Mouse (Mus musculus) G1E-ER4 (cell line): ENCODE results near the gene Ntng2. TPM values are rescaled to one million over a fixed set of nuclear protein-coding genes. Genes with fewer than 3 reads are reported as not detected.

Experiments
- GATA1 ChIP-seq: IDR thresholded peaks from one replicate; pipeline ENCODE4 v1.8.0; 2012; ENCODE audit warnings: low read length, inconsistent platforms
- polyA plus RNA-seq: library from polyadenylated mRNA; stranded (reverse); fragments of >175 nt; gene quantifications from 2 replicates; pipeline ENCODE4 v1.2.3, GENCODE M21; 2012

Ntng2 gene
- not detected in 2 replicates for polyA plus RNA-seq

DNA sequence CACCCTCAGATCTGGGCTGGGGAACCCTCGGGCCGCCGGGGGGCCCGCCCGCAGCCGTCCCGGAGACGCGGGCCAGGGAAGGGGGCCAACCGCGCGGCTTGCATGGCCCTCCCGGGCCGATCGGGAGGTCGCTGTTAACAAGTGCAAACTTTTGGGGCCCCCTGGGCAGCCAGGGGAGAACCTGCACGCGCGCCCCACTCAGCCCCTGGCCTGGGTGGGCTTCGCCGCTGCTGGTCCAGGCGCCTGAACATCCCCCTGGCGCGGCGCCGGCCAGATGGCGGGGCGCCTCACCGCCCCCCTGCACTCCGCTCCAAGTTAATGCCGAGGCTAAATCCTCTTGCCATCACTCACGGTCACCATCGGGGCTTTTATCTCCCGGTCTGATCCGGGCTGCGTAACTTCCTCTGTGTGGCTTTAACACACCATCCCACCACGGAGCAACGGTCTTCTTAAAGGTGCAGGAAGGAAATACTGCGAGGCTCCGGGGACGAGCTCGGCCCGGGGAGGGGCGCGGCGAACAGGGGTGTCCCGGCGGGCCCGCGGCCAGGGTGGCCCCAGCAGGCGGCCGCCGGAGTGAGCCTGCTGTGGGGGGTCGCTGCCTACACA, at the start of gene Ntng2:
Gene Ntng2, minus strand, starts transcription at position 407 of the 606 bp plus-strand sequence.
- no peak for TF ChIP-seq GATA1

DNA sequence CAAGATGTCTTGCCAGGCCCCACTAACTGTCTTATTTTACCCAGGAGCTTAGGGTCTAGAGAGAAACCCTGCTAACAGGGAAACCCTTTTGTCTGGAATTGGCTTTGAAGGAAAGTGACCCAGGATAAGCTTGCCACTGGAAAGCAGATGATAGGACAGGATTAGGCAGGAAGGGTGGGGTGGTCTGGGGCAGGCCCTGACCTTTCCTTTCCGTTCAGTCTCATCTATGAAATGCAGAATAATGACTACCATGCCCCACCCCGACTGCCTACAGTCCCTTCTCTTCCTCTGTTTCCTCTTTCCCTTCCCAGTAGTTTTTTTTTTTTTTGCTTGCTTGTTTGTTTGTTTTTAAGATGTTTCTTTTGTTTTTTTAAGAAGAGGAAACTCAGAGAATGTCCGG, 42.8 kb upstream of the Ntng2 start:
- no peak for TF ChIP-seq GATA1

DNA sequence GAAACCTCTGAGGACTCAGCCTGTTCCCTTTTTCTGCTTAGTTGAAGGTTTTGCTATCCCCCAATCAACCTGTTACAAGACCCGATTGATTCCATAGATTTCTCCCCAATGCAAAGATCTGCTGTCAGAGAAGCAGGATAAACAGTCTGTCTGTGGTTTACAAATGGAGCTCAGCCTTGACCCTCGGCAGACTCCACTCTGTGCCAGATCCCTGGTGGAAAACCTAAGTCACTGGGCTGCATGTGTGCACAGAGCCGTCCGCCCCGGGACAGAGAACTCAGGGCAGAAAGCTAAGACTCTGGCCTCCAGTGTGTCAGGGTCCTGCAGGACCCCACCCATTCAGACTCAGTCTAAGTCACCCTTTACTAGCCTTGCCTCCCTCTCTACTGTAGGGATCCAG, 34.8 kb upstream of the Ntng2 start:
- no peak for TF ChIP-seq GATA1

DNA sequence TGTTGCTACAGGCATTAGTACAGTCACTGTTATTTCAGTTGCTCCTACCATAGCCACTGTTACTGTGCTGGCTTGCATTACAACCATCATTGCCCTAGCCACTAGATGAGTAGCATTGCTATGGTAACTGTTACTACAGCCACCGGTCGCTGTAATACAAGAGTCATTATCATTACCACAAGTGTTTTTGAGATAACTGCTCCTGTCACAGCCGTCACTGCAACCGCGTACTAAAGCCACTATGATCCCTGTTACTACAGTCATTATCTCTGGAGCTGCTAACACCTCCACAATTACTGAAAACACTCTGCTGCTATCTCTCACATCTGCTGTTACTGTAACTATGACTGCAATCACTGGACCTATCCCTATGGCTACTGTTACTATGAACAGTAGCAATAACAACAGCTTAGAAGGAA, 24.9 kb upstream of the Ntng2 start:
- TF ChIP-seq GATA1 = no peak

DNA sequence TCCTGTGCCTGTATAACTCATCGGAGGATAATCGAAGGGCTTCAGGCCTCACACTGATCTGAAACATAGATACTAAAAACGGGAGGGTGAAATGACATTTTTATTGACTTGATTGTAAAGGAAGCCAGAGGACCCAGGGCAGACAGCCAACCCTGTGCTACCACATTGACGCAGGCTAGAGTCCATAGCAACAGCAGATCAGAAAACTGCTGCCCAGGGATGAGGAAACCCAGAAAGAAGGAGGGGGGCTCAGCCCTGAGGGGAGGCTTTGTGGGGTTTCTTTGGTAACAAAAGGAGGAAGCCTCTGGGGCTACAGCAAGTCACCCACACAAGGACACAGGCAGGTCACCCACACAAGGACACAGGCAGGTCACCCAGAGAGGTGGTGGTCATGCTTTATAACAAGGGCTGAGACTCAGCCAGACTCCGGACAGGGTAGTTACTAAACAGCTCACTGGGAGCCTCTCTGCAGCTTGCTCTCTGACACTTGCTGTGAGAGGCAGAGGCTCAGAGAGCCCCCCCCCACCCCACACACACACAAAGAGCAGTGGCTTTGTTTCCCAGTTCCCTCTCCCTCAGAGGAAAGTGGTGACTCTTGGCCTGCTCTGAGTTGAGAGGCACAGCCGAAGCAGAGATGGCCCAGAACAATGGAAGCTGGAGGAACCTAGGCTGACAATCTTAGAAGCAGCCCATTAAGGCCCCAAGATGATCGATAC, 19.2 kb upstream of the Ntng2 start:
- TF ChIP-seq GATA1 = no peak

DNA sequence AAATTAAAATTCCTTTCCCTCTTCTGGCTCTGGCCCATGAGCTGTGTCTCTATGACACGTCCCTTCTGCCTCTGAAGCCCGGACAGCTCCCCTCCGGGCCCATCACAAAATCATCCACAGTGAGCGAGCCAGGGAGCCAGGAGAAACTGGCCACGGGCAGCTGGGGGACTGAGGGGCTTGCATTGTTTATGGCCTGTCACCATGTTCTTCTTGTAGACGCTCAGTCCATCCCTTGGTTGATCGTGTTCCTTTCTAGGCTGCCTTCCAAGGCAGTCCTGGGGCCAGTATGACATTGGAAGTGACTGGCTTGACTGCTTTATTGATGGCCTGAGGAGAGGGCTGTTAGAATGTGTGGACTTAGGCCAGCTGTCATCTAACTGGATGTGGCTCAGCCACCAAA, 18.3 kb upstream of the Ntng2 start:
- no peak for TF ChIP-seq GATA1

DNA sequence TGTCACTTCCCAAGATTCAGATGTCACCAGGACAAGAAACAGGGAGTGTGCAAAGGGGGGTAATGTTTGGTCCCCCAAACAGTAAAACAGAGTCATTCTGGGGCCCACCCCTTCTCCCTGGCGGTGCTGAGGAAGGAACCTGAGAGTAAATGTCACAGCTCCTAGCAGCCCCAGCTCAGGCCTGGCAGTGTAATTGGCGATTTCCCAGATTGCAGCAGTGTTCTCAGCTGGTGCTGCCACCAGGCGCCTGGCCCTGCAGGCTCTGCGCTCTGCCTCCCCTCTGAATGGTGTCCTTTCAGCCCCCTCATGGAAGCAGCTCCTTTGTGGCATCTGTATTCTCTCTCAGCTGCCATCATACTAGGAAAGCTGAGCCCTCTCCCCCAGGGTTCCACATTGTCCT, 14.0 kb upstream of the Ntng2 start:
- no peak for TF ChIP-seq GATA1

DNA sequence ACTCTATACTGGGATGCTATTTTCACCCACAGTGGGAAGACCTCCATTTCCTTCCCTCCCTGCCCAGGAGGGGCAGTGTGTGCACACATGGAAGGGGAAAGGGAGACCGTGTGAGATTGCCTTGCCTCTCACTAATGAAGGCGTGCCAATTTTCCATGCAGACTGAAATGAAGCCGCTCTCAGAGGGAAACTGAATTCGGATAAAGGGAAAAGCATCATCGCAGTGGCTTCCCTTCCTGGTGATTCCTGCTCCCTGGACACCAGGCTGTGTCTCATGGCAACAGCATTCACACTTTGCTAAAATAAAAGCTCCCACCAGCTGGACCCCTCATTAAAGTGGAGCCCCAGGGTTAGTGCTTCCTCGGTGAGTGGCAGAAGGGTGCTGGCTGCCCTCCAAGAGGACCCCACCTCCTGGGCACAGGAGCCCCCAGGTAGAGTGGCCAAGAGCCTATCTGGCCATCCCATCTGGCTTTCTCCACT, 9.7 kb upstream of the Ntng2 start:
- TF ChIP-seq GATA1 = no peak

DNA sequence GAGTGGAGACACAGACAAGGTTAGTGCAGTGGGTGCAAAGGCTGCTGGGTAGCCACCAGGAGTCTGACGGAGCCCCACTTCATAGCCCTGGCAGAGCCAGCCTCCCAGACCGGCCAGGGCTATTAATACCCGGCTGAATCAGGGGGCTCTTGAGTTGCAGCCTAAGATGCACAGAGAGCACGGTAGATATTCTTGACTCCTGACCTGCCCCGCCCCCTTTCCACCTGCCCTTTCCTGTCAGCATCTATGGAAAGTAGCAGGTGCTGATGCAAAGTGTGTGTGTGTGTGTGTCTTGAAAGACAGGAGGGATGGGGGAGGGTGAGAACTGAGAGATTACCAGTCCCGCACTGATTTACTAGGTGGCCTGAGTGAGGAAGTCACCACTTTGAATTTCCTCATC, 8.3 kb upstream of the Ntng2 start:
- TF ChIP-seq GATA1 = no peak

DNA sequence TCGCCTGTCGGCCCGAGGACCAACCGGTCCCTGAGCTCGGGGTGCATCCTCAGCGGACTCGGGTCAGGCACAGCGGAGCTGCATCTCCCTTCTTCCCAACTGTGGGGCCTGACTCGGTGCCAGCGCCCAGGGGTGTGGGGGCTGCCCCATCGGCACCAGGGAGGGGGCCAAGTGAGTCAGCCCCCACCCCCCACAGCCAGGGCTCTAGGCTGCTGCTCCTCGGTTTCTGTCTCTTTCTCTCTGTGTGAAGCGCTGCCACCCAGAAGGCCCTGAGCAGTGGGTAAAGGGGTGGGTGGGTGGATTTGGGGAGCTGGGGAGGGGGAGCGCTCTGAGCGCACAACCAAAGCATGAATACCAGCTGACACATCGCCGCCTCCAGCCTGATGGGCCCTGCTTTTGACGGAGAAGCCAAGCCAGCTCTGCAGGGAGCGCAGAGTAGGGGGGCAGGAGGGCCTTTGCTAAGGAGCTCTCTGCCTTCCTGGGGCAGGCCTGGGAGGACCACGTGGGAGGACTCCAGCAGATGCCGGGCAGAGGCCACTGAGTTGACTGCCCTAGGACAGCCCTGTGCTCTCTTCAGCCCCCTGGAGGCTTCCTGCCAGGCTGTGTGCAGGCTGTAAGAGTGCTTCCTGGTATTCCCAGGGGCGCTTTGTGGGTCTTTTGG, 530 bp upstream of the Ntng2 start:
- TF ChIP-seq GATA1 = no peak

DNA sequence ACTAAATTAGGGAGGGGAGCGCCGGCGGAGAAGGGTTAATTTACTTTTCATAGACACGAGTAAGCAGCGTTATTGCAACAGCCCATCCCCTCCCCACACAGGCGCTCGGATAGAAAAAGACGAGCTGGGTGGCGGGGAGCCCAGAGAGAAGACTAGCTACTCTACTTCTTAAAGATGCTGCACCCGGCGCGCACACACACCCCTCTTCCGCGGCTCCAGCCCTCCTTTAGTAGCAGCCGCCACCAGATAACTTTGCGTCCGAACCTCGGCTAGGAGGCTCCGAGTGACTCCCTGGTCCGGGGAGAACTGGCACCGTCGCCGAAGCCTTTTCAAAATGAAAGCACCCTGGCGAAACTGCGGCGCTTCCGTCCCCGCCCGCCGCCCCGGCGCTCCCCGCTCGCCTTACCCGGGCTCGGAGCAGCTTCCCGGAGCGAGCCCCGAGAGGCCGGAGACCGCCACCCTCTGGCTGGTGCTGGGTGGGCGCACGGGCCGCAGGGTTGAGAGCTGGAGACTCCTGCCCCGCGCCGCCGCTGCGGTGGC, 676 bp downstream of the Ntng2 start:
- TF ChIP-seq GATA1 = no peak

DNA sequence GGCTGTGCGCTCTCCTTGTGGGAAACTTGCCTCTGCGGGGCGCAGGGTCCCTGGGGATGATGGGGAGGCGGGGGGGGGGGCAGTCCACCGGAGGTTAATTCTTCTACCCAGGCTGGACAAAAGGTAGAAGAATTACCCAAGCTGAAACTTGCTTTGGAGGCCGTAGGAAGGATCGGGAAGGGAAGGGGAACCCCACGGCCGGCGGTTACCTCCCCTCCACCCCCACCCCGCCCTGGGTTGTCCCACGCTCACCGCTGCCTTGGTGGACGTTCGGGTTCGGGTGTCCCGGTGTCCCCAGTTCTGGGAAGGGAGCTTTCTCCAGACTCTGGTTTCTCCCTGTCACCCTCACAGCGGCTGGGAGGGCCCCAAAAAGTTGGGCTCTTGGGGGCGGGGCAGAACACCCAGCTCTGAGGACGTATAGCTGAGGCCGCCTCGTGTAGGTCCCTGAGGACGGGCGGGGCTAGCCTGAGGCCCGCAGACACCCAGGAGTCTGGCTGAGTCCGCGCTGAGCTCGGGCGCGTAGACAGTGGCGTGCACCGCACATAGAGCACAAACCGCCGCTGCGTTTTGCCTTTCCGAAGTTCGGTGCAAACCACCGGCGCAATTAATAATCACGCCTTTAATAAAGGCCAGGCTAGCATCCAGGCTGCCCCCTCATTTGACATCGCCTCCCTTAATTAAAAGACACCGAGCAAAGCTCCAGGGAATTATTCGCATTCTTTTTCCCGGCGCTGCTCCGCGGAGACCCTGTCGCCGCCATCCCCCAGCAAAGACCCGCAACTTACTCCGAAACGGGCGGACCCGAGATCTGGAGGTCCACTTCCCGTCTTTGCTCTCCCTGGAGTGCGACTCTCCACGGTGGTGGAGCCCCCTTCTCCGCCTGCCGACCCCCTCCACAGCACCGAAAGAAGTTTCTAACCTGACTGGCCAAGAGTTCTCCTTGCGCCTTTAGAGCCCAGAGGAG, 1.4 kb downstream of the Ntng2 start:
- no peak for TF ChIP-seq GATA1

DNA sequence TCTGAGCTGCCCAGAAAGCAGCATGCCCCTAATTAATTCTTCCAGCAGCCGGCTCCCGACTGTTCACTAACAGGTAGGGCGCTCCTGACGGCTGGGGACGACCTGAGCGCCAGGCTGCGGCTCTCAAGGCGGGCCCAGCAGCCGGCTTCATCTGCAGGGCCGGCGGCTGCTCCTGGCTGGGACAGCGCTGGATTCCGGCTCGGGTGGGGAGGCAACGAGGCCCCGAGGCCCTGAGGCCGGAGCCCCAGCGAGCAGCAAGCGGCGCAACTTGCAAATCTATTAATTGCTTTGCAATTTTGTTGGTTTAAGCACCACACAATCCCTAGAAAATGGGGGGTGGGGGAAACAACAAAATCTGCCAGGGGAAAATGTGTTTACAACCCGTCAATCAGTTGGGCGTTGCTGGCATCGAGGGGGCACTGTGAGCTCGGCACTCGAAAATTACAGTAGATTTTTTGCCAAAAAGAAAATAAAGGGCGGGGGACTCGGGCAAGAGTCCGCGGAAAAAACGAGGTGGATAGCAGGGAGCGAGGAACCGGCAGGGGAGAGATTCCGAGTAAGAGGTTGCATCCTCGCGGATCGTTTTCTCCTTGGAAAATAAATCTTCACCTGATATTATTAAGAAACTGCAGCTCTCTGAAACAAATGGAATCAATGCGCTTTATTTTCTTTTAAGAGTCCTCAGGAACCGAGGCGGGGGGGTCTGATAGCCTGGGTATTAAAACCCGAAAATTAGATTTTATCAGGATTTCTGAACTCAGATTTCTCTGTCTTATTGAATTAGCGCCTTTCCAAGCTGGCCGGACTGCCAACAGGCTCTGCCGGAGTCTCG, 2.3 kb downstream of the Ntng2 start:
- no peak for TF ChIP-seq GATA1

DNA sequence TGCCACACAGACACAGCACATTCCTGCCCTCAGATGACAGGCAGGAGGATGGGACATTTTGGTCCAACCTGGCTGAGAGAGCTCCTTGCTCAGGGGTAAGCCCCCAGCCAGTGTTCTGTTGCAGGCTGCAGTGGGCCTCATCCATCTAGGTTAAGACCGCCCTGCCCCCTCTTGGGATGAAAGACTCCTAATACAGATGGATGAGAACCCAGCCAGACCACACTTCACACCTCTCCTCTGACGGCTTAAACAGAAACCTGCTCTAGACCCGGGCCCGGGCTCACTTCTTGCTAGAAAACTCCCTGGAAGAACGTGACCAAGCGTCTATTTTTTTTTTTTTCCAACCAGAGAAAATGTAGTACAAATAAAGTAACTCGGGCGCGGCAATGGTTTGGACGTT, 3.0 kb downstream of the Ntng2 start:
- no peak for TF ChIP-seq GATA1
